Mouse (Mus musculus) Muller cell, postnatal 12 days (primary cell): ENCODE data around the gene Prss38.
"Not testable (repeated sequence)": the region's sequence is repeated elsewhere in the genome, so short reads cannot be mapped to it uniquely, and the experiment has no call there.

Experiments used
- DNase-seq: peaks from one replicate; pipeline ENCODE4 v3.0.0-alpha.2; 2015; ENCODE audit errors: inconsistent ontology term

Prss38 gene

DNA sequence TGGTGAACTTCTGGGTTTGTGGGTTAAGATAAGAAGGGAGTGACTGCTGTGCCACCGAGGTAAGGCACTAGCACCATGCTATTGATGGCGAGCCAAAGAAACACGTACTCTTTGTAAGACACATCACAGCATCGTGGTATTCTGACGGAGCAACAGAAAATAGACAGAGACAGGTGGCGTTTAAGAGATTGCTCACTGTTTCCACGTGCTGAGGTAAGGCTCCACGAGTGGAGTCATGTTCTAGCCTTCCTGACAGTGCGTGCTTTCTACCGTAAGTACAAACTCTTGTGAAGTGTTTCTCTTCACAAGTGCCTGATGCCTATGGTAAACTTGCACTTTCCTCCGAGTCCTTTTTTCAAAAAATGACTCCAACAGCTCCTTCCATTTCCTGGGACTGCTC, 5.6 kb downstream of the Prss38 start:
- no peak for DNase-seq

DNA sequence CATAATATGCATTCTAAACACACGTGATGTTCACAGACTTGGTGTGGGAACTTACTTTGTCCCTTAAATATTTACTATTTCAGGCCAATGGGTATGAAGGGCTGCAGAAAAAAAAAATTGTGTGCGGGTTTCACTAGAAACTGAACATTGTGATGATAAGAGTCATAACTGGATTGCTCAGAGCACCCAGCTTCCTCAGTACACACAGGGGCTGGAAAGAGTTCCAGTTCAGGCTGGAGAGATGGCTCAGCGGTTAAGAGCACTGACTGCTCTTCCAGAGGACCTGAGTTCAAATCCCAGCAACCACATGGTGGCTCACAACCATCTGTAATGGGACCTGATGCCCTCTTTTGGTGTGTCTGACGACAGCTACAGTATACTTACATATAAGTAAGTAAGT, 7.5 kb downstream of the Prss38 start:
- DNase-seq = not testable (repeated sequence)

DNA sequence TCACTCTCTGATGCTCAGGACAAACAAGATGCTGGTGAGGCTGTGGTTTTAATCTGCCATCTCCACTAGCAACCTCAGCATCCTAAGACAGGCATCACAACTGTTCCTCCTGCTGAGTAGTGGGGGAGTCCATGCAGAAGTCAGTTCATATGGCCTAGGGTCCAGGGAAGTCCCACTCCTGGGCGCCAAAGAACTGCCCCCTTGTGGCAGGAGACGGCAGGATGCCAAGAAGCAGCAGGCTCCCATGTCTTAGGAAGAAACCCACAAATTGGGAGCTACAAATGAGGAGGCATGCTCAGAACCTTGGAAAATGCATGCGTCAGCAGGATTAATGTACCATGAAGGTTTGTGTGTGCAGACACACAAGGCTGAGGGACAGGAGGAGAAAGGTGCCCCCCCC, 8.8 kb downstream of the Prss38 start:
- no peak for DNase-seq

DNA sequence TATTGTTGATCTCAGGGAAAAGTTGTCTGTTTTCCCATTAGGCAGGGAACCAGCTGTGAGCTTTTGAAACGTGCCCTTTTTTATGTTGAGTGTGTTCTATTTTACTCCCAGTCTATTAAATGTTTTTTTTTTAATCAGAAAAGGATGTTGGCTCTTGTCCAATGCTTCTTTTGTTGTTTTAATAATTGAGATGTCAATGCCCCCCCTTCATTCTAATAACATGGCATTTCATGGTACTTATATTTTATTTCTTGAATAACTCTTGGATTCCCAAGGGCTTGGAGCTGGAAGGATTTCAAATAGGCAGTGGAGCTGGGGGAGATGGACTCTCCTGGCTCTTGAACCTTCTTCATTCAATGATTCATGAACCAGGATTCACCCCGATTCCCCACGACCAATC, 9.4 kb downstream of the Prss38 start:
- DNase-seq = no peak

DNA sequence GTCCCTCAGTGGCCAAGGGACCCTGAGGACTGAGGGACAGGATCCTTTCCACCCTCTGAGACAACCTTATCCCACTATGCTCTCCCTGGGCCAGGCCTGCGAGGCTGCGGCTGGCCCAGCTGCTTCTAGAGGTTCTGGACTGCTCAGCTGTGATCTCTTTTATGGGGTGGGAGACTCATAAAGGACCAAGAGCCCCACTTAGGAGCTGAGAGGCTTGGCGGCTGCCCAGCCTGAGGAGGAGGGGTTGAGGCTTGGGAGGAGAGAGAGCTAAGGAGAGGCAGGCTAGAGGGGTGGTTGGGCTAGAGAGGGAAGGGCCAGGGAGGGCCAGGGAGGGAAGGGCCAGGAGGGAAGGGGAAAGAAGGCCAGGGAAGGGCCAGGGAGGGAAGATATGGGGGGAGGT, 11.0 kb downstream of the Prss38 start:
- DNase-seq = no peak

DNA sequence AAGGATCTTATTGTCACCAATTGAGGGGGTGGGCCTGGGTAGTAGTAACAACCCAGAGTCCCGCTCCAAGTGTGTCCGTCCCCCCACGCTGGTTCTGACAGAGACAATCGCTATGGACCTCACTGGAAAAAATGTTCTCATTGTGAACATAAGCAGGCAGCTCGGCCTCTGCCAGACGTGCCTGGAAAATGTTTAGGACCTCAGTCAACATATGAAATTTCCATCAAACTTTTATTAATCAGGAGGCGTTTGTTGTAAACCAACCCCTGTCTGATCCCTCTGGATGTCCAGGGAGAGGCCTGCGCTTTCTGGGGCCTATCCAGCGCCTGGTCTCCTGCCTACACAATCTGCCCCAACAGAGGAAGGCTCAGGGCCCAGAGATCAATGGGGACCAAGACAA, 11.4 kb downstream of the Prss38 start:
- DNase-seq = no peak

DNA sequence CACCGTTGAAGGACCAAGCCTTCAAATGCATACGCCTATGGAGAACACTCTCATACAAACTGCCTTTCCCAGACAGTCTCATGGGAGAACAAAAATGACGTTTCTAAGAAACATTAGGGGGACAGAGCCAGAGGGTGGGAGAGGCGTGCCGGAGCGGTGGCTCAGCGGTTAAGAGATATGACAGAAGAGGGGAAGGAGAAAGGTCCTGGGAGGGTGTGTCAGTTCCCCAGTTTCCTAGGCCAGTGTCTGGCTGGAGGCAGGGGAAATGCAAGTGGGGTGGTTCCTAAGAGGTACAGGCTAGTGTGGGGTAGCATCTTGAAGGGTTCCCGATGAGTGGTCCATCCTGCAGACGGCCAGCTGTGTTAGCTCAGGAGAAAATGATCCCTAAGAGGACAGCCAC, 14.2 kb downstream of the Prss38 start:
- DNase-seq = no peak

DNA sequence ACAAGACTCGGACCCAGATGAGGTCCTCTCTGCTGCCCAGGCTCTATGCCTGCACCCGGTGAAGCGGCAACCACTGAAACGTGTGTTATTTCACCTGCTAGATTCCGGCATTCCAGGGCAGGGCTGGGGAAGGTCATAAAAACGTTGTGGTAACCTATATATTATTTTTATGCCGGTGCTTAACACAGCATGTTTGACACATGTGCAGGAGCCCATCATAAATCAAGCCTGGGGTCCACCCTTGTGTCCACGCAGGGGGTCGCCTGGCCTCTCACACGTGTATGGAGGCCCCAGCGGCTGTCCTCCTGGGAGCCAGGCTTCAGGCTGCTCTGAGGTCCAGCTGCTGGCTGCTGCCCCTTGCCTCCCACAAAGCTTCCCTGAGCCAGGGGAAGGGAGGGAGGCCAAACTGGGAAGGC, 18.6 kb downstream of the Prss38 start:
- no peak for DNase-seq

DNA sequence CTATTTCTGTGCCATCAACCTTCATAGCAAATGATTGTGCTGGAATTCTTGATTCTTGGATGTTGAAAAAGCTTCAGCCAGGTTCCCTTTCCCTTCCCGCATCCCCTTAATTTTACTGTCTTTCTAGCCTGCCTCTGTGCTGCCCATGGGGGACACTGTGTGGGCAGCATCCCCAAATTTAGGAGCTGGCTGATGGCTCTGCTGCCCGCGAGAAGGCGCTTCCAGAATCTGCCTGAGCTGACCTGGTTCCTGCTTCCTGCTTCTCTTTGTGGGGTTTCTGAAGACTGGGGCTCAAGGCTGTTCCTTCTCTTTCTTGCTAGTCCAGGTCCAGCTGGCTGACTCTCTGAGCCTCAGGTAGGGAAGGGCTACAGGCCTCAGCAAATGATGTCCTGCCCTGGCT, 20.7 kb downstream of the Prss38 start:
- DNase-seq = no peak

DNA sequence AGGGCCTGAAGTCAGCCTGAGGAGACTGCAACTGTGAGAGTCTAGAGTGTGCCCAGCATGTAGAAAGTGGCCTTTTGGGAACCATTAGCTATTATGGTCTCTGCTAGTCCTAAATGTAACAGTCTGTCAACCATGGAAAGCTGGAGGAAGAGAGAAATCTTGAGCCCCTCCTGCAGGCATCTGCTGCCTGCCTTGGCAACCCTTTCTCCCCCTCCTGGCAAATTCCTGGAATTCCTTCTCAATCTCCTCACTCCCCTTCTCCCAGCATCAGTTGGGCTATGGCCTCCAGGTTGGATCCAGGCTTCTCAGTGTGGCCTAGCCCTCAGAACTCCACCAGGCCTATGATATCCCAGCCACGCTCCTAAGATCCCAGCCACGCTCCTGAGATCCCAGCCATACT, 25.1 kb downstream of the Prss38 start:
- DNase-seq = peak; percentile 51

DNA sequence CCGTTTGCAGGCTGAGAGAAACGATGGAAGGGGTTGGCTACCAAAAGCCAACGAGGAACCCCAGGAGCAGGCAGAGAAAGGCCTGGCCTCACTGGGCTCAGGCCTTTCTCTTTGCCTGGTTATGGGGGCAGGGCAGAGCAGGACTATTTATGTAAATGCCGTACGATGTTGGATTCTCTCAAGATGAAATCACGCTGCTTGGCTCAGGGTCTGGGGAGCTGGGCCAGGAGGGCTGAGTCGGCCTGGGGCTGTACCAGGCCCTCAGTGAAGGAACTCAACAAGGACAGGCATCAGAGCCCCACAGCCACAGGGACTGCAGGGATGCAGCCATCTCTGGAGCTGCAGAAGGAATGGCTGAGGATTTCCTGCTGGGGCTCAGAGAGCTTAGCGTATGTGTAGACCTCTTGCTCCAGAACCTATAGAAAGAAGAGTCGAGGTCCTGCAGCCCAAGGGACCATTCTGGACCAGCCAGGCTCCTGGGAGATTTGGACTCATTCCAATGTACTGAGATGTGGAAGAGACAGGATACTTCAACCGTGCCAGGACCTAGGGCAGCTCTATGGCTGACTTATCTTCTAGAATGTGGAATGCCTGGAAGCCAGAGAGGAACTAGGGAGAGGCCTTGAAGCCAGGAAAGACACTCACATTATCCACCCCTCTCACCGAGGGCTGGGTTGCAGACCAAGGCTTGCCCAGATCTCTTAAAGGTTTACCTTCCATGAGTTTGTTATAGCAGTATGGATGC, 29.1 kb downstream of the Prss38 start:
- DNase-seq = peak; percentile 91

DNA sequence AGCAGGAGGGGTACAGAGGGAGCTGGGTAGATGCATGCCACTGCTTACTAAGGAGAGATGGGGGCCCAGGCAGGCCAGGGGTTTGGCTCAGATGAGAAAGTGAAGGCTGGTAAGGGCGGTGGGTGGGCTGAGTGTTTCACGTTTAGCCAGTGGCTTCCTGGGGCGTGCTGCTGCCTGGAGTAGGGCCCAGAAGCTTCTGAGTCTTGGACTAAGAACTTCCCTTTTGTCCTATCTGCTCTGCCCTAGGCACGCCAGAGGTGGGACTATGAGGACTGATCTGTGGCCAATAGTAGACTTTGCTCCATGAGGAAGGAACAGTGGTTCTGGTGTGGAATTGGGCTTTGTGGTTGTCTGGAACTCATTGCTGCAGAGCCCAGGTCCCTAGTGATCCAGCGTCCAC, 32.5 kb downstream of the Prss38 start:
- no peak for DNase-seq

DNA sequence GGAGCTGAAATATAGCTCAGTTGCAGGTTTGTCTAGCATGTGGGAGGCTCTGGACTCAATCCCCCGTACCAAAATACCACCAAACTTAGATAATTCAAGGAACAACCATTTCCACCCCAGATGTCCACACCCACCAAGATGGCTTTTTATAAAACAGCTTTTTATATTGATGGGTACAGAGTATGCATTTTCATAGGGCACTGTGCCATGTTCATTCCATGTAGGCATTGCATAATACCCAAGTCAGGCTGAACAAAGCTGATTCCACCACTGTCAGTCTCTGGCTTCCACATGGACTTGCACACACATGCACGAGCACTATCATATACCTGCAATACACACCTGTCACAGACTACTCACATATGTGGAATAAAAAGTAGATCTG, 36.7 kb downstream of the Prss38 start:
- DNase-seq = no peak

DNA sequence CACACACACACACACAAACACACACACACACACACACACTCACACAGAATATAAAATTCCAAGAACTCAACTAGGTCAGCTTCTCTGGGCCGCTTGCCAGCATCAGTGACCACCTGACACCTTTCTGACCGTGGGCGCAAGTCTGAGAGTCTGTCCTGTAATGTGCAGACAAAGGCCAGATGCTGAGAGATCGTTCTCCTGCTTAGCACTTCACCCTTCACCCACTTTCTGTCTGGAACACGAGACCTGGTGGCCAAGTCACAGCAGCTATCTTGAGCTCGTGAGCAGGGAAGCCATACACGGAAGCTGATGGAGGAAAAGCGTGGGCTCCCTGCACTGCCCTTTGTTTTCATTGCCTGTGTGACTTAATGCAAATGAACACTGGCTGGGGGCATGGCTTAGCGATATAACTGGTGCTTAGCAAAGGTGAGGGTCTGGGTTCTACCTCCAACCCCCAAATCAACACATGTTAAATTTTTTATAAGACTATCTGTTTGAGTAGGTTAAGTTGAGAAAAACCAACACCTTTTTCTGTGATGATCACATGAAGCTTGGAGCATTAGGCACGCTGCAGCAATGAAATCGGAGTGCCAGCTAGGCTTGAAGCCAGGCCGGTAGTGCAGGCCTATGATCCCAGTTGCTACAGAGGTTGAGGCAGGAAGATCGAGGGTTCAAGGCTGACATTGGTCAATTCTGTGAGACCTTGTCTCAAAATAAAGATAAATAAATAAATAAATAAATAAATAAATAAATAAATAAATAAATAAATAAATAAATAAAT, 37.3 kb downstream of the Prss38 start:
- DNase-seq = peak; percentile 49

DNA sequence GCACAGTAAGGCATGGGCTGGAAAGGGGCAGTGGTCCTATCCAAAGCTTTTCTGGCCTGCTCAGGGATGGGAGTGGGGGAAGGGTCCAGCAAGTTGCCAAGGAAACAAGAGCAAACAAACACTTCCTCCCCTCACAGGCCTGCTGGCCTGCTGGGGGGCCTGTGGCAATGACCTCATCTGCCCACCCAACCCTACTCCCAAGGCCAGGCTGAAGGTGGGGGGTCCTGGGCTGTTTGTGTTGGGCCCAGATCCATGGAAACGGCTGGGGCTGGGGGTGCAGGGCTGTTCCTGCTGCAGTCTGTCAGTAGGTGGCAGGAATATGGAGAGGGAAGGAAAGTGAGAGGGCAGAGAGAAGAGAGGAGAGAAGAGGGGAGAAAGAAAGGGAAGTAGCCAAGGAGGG, 39.1 kb downstream of the Prss38 start:
- DNase-seq = peak; percentile 68

DNA sequence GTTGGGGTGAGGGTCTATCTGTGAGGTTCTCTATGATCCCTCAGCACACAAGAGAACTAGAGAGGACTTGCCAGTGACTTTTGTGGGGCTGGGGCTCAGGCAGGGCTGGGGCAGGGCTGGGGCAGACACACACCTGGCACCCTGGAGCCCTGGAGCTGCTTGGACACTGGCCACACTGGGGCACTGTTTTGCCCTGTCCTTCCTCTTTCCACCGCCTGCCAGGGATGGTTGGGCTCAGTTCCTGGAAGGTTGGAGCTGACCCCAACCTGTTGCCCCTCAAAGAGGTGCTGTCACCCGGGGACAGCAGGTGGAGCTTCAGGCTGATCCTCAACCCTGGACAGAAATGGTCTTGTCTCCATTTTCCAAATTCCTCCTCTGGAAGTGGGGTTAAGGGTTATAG, 39.5 kb downstream of the Prss38 start:
- no peak for DNase-seq

DNA sequence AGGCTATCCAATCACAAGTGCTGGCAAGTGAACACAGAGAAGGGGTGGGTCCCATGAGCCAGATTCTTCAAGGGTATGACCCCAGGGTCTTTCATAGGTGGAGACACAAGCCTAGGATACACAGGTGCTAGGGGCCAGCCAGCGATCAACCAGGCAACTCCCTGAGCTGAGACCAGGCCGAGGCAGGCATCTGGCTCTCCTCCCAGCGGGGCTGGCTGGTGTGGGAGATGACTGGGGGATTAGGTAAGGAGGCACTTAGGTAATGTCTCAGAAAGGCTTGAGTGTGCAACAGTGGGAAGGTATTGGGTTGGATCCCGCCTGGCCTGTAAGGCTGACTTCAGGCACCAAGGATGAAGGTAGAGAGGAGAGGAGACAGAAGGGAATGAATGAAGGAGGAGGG, 40.3 kb downstream of the Prss38 start:
- no peak for DNase-seq

DNA sequence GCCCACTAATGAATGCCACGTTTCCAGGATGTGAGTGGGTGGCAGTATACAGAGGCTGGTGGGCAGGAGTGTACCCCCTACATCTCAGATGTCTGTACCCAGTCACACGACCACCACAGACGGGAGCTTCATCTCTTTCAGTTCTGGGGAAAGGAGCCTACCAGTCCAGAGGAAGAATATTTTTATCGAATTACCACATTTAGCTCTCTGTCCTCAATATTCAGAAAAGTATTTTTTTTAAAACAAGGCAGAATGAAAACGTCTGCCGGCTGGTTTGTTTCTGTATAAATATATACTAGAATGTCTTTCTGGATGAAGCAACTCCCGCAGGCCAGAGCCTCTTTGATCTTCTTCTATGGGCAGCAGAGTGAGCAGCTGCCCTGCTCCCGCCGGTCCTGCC, 42.5 kb downstream of the Prss38 start:
- DNase-seq = no peak

DNA sequence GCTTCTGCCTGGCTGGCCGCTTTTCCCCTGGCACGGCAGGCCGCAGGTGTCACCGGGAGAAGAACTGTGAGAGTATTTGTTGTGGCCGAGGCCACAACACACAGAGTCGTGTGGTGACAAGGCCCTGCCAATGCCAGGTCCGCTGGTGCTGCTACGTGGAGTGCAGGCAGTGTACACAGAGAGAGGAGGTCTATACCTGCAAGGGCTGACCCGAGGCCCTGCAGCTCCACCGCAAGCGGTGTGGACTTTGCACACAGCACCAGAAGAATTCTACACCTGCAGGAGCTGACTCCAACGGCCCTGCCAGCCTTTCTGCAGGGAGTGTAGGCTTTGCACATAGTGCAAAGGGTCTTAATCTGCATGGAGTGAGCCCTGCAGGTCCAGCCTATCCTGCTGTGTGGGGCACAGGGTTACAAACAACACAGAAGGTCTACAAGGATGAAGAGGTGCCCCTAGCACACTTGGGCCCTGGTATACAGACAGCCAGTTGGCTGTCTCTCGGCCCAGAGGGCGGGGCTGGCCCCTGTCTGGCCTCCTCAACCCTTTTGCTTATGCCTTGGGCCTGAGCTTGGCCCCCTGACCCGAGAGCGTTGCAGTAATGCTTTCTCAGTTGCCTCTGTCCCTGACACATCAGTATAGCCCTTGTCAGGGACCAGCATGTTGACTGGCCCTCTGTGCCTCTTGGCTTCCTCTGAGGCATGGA, 44.1 kb downstream of the Prss38 start:
- no peak for DNase-seq

DNA sequence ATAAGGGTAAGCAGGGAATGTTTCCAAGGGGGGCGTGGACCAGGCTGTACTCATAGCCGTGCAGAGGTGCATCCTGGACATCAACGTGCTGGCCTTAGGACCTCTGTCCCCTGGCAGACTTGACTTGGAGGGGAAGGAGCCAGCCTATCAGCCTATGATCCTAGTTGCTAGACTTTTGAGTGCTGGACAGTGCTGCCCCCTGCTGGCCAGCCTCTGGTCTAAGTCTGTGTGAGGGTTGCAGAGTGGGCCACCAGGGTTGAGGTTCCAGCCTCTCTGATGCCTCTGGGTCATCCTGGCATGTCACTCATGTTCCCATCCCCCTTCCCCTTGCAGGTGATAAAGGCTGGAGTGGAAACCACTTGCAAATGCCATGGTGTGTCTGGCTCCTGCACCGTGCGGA, 44.9 kb downstream of the Prss38 start:
- DNase-seq = peak; percentile 61

DNA sequence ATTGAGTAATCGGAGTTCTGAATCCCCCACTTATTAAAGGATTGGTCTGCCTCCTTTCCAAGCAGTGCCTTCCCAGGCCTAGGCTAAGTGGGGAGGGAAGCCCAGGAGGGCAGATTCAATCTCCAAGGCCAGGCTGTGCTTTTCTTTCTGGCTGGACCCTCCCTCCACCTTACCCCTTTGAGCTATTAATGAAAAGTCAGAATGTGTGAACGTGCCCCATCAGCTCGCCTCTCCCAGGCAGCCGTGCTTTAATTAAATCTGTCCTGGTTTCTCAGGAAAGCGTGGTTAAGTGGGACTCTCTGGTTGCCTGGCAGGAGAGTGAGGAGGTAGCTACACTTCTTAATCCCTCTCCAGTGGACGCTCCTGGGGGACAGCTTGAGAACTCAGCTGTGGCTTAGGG, 45.8 kb downstream of the Prss38 start:
- DNase-seq = no peak

DNA sequence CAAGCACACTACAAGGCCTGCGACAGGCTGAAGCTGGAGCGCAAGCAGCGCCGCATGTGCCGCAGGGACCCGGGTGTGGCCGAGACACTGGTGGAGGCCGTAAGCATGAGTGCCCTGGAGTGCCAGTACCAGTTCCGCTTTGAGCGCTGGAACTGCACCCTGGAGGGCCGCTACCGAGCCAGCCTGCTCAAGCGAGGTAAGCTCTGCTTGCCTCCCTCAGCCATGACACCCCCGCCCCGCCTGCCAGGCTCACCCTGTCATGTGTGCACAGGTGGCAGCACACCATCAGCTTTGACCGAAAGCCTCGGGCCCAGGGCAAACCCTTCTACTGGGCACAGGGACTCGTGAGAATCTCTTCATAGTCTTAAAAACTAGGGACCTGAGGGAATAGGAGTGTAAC, 47.8 kb downstream of the Prss38 start:
- no peak for DNase-seq

DNA sequence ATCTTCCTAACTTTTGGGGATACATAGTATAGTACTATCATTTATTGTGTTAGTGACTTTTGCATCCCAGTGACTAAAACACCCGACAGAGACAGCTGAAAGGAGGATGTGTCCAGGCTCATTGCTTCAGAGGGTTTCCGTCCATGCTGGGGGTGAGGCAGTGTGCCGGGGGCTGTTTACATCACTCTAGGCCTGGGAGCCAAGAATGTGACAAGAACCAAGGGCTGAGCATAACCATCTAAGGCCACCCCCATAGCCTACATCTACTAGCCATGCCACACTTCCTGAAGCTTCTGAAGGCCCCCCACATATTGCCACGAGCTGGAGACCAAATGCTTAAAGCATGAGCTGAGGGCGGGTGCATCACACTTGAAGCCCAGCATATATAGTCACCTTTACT, 50.7 kb downstream of the Prss38 start:
- DNase-seq = no peak
